ENCODE assay signal across 20 mouse cellular contexts in the genomic region with DNA sequence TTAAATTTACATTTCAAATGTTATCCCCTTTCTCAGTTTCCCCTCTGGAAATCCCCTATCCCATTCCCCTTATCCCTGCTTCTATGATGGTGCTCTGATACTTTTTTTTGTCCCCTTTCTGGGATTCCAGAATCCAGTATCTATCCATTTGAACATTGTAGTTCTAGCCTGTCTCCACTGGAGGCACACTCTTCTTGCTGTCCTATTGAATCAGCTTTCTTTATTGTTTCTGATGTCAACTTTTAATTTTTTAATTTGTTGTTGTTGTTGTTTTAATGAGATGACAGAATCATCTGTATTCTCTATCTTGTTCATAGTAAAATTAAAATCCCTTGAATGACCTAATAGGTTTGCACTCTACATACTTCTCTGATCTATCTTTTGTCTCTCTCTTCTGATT.
A peak's percentile ranks its signal among the peaks of the same experiment; 100 is the strongest.
DNase-seq lines count a peak whose midpoint lies in the region; ATAC-seq and TF ChIP-seq lines count a peak whose summit lies in the region.
"Had no signal": no experiment of that assay in that cellular context is flagged by ENCODE, and none has a peak within 500 bp of the region (broad histone marks: within the 10 kb centered on the region; RNA-seq: fewer than 3 reads in every experiment).

No protein-coding gene starts in this region.

- no peak for ATAC-seq in forebrain, embryonic 14.5 days
- no peak for ATAC-seq in forebrain, embryonic 16.5 days
- ATAC-seq: hindbrain, embryonic 16.5 days; liver, postnatal 0 days had no signal

- H3K27ac ChIP-seq in forebrain, embryonic 14.5 days (ENCODE audit: low read depth, low read length), result no peak overlapping the region
- H3K27ac ChIP-seq in forebrain, embryonic 16.5 days (ENCODE audit: low read length), result no peak overlapping the region
- no peak overlapping the region for H3K27ac ChIP-seq in layer of hippocampus, adult 2 months
- H3K27ac ChIP-seq in MEL (ENCODE audit: control insufficient read depth, low read depth, low read length), result no peak overlapping the region
- H3K27ac ChIP-seq: embryonic facial prominence, embryonic 13.5 days; gastrocnemius, adult 2 months; heart, embryonic 13.5 days; limb, embryonic 10.5 days had no signal

- no peaks in the 10 kb centered on the region for H3K79me2 ChIP-seq in MEL (ENCODE audit: control insufficient read depth, insufficient read depth, low read length, poor library complexity)

- TF ChIP-seq POLR2A in MEL (IDR thresholded peaks at IDR 0.05; ENCODE audit: control insufficient read depth in 1 of 2, insufficient read depth in 1 of 2, low read depth in 1 of 2, low read length in 2 of 2, poor library complexity in 1 of 2), result no peak
- TF ChIP-seq POLR2A in brain, embryonic 14.5 days (IDR thresholded peaks at IDR 0.05; ENCODE audit: borderline replicate concordance, extremely low read depth, insufficient read depth, insufficient read length, poor library complexity, severe bottlenecking), result no peak

- no peak overlapping the region for H3K4me2 ChIP-seq in forebrain, embryonic 14.5 days (ENCODE audit: low read length)
- no peak overlapping the region for H3K4me2 ChIP-seq in forebrain, embryonic 16.5 days (ENCODE audit: low read length)
- H3K4me2 ChIP-seq: embryonic facial prominence, embryonic 13.5 days; heart, embryonic 13.5 days had no signal

- peak; percentile 11 for DNase-seq in forebrain, embryonic 14.5 days (ENCODE audit: low spot score)
- peak in 1 of 2 experiments; percentile 9 for DNase-seq in layer of hippocampus, adult 2 months (ENCODE audit: low spot score in 2 of 2)
- DNase-seq in layer of hippocampus, adult 11-12 months (ENCODE audit: low spot score), result no peak
- DNase-seq in MEL (ENCODE audit: low read depth, low spot score), result peak; percentile 3
- DNase-seq in brain, embryonic 14.5 days (ENCODE audit: low read depth), result peak; percentile 6
- no peak for DNase-seq in gastrocnemius, postnatal 4 days (ENCODE audit: low spot score in 2 of 2)
- DNase-seq: cerebellum, adult 9-11 months; gastrocnemius, adult 2 months; heart, postnatal 4 days; kidney, adult 18-20 months; kidney, postnatal 14 days; liver, postnatal 0 days; lung, postnatal 14 days; thymus, postnatal 25 days had no signal

- H3K27me3 ChIP-seq in forebrain, embryonic 14.5 days (replicated peaks; ENCODE audit: control insufficient read depth, insufficient read depth, low read length), result no peaks in the 10 kb centered on the region
- no peaks in the 10 kb centered on the region for H3K27me3 ChIP-seq in forebrain, embryonic 16.5 days (replicated peaks; ENCODE audit: control insufficient read depth, insufficient read depth, low read length)
- no peaks in the 10 kb centered on the region for H3K27me3 ChIP-seq in MEL (ENCODE audit: control insufficient read depth in 1 of 2, insufficient read depth in 2 of 2, low read length in 2 of 2)
- H3K27me3 ChIP-seq: embryonic facial prominence, embryonic 13.5 days; heart, embryonic 13.5 days; megakaryocyte, embryonic 14.5 days had no signal

- no peaks in the 10 kb centered on the region for H3K9me3 ChIP-seq in forebrain, embryonic 14.5 days (replicated peaks; ENCODE audit: control insufficient read depth, low read length)
- H3K9me3 ChIP-seq in forebrain, embryonic 16.5 days (ENCODE audit: control insufficient read depth, low read length), result no peaks in the 10 kb centered on the region
- H3K9me3 ChIP-seq in MEL (replicated peaks; ENCODE audit: insufficient read depth, low read length), result no peaks in the 10 kb centered on the region
- H3K9me3 ChIP-seq: embryonic facial prominence, embryonic 13.5 days; heart, embryonic 13.5 days; limb, embryonic 10.5 days; megakaryocyte, embryonic 14.5 days had no signal

- TF ChIP-seq CTCF in layer of hippocampus, adult 2 months (conservative IDR thresholded peaks at IDR 0.05), result peak; percentile 74
- TF ChIP-seq CTCF in MEL (IDR thresholded peaks at IDR 0.05 in 2 of 3, conservative IDR thresholded peaks at IDR 0.05 in 1 of 3; ENCODE audit: control insufficient read depth in 1 of 3, insufficient read depth in 1 of 3, low read depth in 2 of 3, low read length in 3 of 3, poor library complexity in 1 of 3, severe bottlenecking in 1 of 3), result peak in 1 of 3 experiments; percentile 45; a peak in 2 of 6 replicates
- no peak; the same call in 1 of the 2 replicates for TF ChIP-seq CTCF in brain, embryonic 14.5 days (IDR thresholded peaks at IDR 0.05; ENCODE audit: borderline replicate concordance, extremely low read depth, insufficient read depth, insufficient read length)

- TF ChIP-seq RAD21 in MEL (IDR thresholded peaks at IDR 0.05; ENCODE audit: low read depth, low read length), result peak; percentile 47

- no peaks in the 10 kb centered on the region for H3K4me1 ChIP-seq in forebrain, embryonic 14.5 days (ENCODE audit: control insufficient read depth, insufficient read depth, low read length)
- H3K4me1 ChIP-seq in forebrain, embryonic 16.5 days (replicated peaks; ENCODE audit: control insufficient read depth, insufficient read depth, low read length), result no peaks in the 10 kb centered on the region
- H3K4me1 ChIP-seq in MEL (ENCODE audit: control insufficient read depth in 1 of 2, insufficient read depth in 2 of 2, low read length in 2 of 2), result no peaks in the 10 kb centered on the region
- H3K4me1 ChIP-seq: embryonic facial prominence, embryonic 13.5 days; heart, embryonic 13.5 days; limb, embryonic 10.5 days; megakaryocyte, embryonic 14.5 days had no signal

- no peak for TF ChIP-seq EP300 in MEL (IDR thresholded peaks at IDR 0.05; ENCODE audit: low read depth in 1 of 2, low read length in 2 of 2)

- H3K9ac ChIP-seq in forebrain, embryonic 14.5 days (ENCODE audit: low read length), result no peak overlapping the region
- H3K9ac ChIP-seq in forebrain, embryonic 16.5 days (replicated peaks; ENCODE audit: low read depth, low read length), result no peak overlapping the region
- no peak overlapping the region for H3K9ac ChIP-seq in MEL (ENCODE audit: control insufficient read depth, low read depth, low read length, poor library complexity, severe bottlenecking)
- H3K9ac ChIP-seq: embryonic facial prominence, embryonic 13.5 days; heart, embryonic 13.5 days; liver, postnatal 0 days had no signal

- no peaks in the 10 kb centered on the region for H3K36me3 ChIP-seq in forebrain, embryonic 14.5 days (ENCODE audit: control insufficient read depth, insufficient read depth, low read length)
- H3K36me3 ChIP-seq in forebrain, embryonic 16.5 days (ENCODE audit: control insufficient read depth, insufficient read depth), result no peaks in the 10 kb centered on the region
- no peaks in the 10 kb centered on the region for H3K36me3 ChIP-seq in MEL (ENCODE audit: control insufficient read depth in 1 of 2, insufficient read depth in 2 of 2, low read length in 2 of 2)
- H3K36me3 ChIP-seq: embryonic facial prominence, embryonic 13.5 days; heart, embryonic 13.5 days; limb, embryonic 10.5 days had no signal

- no peak overlapping the region for H3K4me3 ChIP-seq in forebrain, embryonic 14.5 days (ENCODE audit: low read depth, low read length)
- no peak overlapping the region for H3K4me3 ChIP-seq in forebrain, embryonic 16.5 days (replicated peaks; ENCODE audit: low read length)
- no peak overlapping the region for H3K4me3 ChIP-seq in layer of hippocampus, adult 2 months
- no peak overlapping the region for H3K4me3 ChIP-seq in MEL (ENCODE audit: control insufficient read depth in 1 of 2, insufficient read depth in 1 of 2, low read depth in 2 of 2, low read length in 2 of 2)
- H3K4me3 ChIP-seq: embryonic facial prominence, embryonic 13.5 days; gastrocnemius, adult 2 months; heart, embryonic 13.5 days; limb, embryonic 10.5 days; megakaryocyte, embryonic 14.5 days had no signal

TF ChIP-seq in MEL, 35 proteins besides CTCF, POLR2A, EP300 and RAD21:
- TF ChIP-seq UBTF (IDR thresholded peaks at IDR 0.05; ENCODE audit: borderline replicate concordance, insufficient read depth, low read depth, low read length) (no peak), ETS1 (IDR thresholded peaks at IDR 0.05; ENCODE audit: low read depth, low read length) (no peak), USF1 (IDR thresholded peaks at IDR 0.05; ENCODE audit: low read depth, low read length) (no peak), MAX (IDR thresholded peaks at IDR 0.05; ENCODE audit: low read length) (no peak), ZNF384 (IDR thresholded peaks at IDR 0.05; ENCODE audit: low read depth, low read length) (no peak), ZC3H11A (IDR thresholded peaks at IDR 0.05; ENCODE audit: low read depth, low read length) (0 out of 2 replicates have a peak, but pooled peaks have one; percentile 3), CHD1 (IDR thresholded peaks at IDR 0.05; ENCODE audit: low read depth, low read length) (no peak), TBP (IDR thresholded peaks at IDR 0.05; ENCODE audit: low read depth, low read length) (no peak), SMC3 (IDR thresholded peaks at IDR 0.05; ENCODE audit: low read depth, low read length) (peak; percentile 35), JUND (IDR thresholded peaks at IDR 0.05; ENCODE audit: low read depth, low read length) (no peak), GABPA (IDR thresholded peaks at IDR 0.05; ENCODE audit: low read depth, low read length) (no peak), MEF2A (IDR thresholded peaks at IDR 0.05; ENCODE audit: extremely low read depth, insufficient replicate concordance, low read depth, low read length, poor library complexity, severe bottlenecking) (no peak), ZMIZ1 (IDR thresholded peaks at IDR 0.05; ENCODE audit: low read depth, low read length) (no peak)

Comparison
In these comparisons a context has a peak if more than half of its experiments do, and no peak if none do; other contexts are left out.
1. DNase-seq: peak in forebrain, embryonic 14.5 days (single experiment), MEL (single experiment) and brain, embryonic 14.5 days (single experiment); none in layer of hippocampus, adult 11-12 months (single experiment) and gastrocnemius, postnatal 4 days (0 of 2).